Mouse (Mus musculus) layer of hippocampus, adult 11-12 months (tissue): ENCODE results near the gene Adipor2.
A peak's percentile ranks its signal among the peaks of the same experiment; 100 is the strongest.

Source experiments
- DNase-seq: peaks from one replicate; pipeline ENCODE4 v3.0.0; 2022; ENCODE audit warnings: low spot score

Gene Adipor2

GRCm38 (mm10) chr6:119313096-119313495 is 104.4 kb downstream of the Adipor2 start:
- DNase-seq = no peak

- no peak for DNase-seq
Observed at GRCm38 (mm10) chr6:119312381-119312780, 105.1 kb downstream of the Adipor2 start.

GRCm38 (mm10) chr6:119310176-119310575 is 107.3 kb downstream of the Adipor2 start:
- DNase-seq = peak; percentile 46

GRCm38 (mm10) chr6:119307867-119308413 is 109.6 kb downstream of the Adipor2 start:
- no peak for DNase-seq

GRCm38 (mm10) chr6:119303331-119303730 is 114.2 kb downstream of the Adipor2 start:
- DNase-seq = no peak
